Mouse (Mus musculus) ES-E14 (cell line): ENCODE data around the gene Tent5c. TPM values are rescaled to one million over a fixed set of nuclear protein-coding genes. Genes with fewer than 3 reads are reported as not detected.

Experiments
- DNase-seq: peaks from one replicate; pipeline ENCODE4 v3.0.0-alpha.2; 2013; ENCODE audit warnings: low read depth, low spot score
- H3K27ac ChIP-seq: 2 replicates; pipeline ENCODE4 v1.5.1; 2012; ENCODE audit warnings: low read depth, mild to moderate bottlenecking, low read length, moderate library complexity, mixed read lengths; ENCODE audit not compliant: poor library complexity, insufficient read depth, severe bottlenecking
- H3K36me3 ChIP-seq: 2 replicates; pipeline ENCODE4 v1.6.1; 2012; ENCODE audit warnings: mild to moderate bottlenecking, low read length, moderate library complexity, mixed read lengths; ENCODE audit not compliant: control insufficient read depth, poor library complexity, insufficient read depth, severe bottlenecking
- H3K4me1 ChIP-seq, 2 experiments: fragments of 150-350 bp in 1 of 2; sonication (generic) in 1 of 2; 2 replicates each; pipeline ENCODE4 v1.6.1; 2012; ENCODE audit warnings: low read length in 2 of 2, mild to moderate bottlenecking in 1 of 2, mixed read lengths in 1 of 2; ENCODE audit not compliant: control insufficient read depth in 2 of 2, insufficient read depth in 2 of 2, poor library complexity in 1 of 2
- H3K4me3 ChIP-seq, 2 experiments: fragments of 150-350 bp in 1 of 2; sonication (generic) in 1 of 2; 2 replicates each; pipeline ENCODE4 v1.5.1; 2012; ENCODE audit warnings: low read length in 2 of 2, low read depth in 1 of 2, mild to moderate bottlenecking in 1 of 2, mixed read lengths in 1 of 2; ENCODE audit not compliant: insufficient read depth in 1 of 2, poor library complexity in 1 of 2, severe bottlenecking in 1 of 2
- H3K9ac ChIP-seq: 2 replicates; pipeline ENCODE4 v1.6.1; 2012; ENCODE audit warnings: low read depth, mild to moderate bottlenecking, low read length, mixed read lengths; ENCODE audit not compliant: poor library complexity, insufficient read depth, severe bottlenecking
- H3K9me3 ChIP-seq: fragments of 150-350 bp; sonication (generic); 2 replicates; pipeline ENCODE4 v1.6.1; 2012; ENCODE audit warnings: low read depth, mild to moderate bottlenecking, low read length; ENCODE audit not compliant: control insufficient read depth, insufficient read depth
- CHD2 ChIP-seq: IDR thresholded peaks from 2 replicates; pipeline ENCODE4 v1.6.1; 2014; ENCODE audit warnings: mild to moderate bottlenecking, low read depth, low read length, inconsistent platforms
- HCFC1 ChIP-seq: IDR thresholded peaks from 2 replicates; pipeline ENCODE4 v1.6.1; 2012; ENCODE audit warnings: low read length, inconsistent platforms, borderline replicate concordance; ENCODE audit not compliant: insufficient read depth
- MAFK ChIP-seq: IDR thresholded peaks from 2 replicates; pipeline ENCODE4 v1.6.1; 2014; ENCODE audit warnings: mild to moderate bottlenecking, low read depth, low read length, inconsistent platforms; ENCODE audit not compliant: insufficient read depth
- ZC3H11A ChIP-seq: IDR thresholded peaks from 2 replicates; pipeline ENCODE4 v1.6.1; 2012; ENCODE audit warnings: low read depth, mild to moderate bottlenecking, inconsistent platforms, low read length, borderline replicate concordance
- ZNF384 ChIP-seq: IDR thresholded peaks from 2 replicates; pipeline ENCODE4 v1.6.1; 2012; ENCODE audit warnings: low read depth, low read length, inconsistent platforms
- in situ Hi-C, 2 experiments: fragments of 600-800 bp; cut with MboI; formaldehyde crosslinking; loops; one replicate each; pipeline ENCODE4 v1.15.1; 2025; ENCODE audit warnings: low sequenced_read_pairs in 2 of 2, inconsistent platforms in 1 of 2; ENCODE audit not compliant: unreplicated experiment in 2 of 2
- total RNA-seq: library from RNA; depleted of rRNA; stranded (reverse); fragments of 300-350 nt; gene quantifications from 2 replicates; pipeline ENCODE4 v1.2.3, GENCODE M21; 2012

The Tent5c gene
- total RNA-seq, 1 experiment = 1.2 TPM

DNA sequence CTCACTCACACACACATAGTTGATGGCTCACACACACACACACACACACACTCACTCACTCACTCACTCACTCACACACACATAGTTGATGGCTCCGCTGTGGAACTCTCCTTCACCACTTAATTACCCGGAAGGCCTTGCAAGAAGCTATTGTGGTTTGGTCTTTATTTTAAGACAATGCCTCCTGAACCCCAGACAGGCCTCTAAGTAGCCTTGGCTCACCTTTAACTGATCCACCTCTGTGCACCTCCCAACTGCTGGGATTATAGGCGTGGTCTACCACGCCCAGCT lies 831 bp upstream of the Tent5c start:
- no peaks in the 10 kb centered on the region for H3K9me3 ChIP-seq
- 0 out of 4 replicates have a peak, but pooled peaks cover 0 to 2% of the 10 kb centered on the region in 2 experiments for H3K4me1 ChIP-seq
- H3K36me3 ChIP-seq = no peaks in the 10 kb centered on the region
- H3K4me3 ChIP-seq = peak overlapping the region; percentile 74 to 84
- in situ Hi-C loops = no loop called here
- TF ChIP-seq CHD2 (no peak), MAFK (no peak), HCFC1 (no peak), ZC3H11A (no peak), ZNF384 (no peak)
- H3K9ac ChIP-seq = peak overlapping the region; percentile 87; the same call in 1 of the 2 replicates
- no peak overlapping the region for H3K27ac ChIP-seq
- DNase-seq = no peak

DNA sequence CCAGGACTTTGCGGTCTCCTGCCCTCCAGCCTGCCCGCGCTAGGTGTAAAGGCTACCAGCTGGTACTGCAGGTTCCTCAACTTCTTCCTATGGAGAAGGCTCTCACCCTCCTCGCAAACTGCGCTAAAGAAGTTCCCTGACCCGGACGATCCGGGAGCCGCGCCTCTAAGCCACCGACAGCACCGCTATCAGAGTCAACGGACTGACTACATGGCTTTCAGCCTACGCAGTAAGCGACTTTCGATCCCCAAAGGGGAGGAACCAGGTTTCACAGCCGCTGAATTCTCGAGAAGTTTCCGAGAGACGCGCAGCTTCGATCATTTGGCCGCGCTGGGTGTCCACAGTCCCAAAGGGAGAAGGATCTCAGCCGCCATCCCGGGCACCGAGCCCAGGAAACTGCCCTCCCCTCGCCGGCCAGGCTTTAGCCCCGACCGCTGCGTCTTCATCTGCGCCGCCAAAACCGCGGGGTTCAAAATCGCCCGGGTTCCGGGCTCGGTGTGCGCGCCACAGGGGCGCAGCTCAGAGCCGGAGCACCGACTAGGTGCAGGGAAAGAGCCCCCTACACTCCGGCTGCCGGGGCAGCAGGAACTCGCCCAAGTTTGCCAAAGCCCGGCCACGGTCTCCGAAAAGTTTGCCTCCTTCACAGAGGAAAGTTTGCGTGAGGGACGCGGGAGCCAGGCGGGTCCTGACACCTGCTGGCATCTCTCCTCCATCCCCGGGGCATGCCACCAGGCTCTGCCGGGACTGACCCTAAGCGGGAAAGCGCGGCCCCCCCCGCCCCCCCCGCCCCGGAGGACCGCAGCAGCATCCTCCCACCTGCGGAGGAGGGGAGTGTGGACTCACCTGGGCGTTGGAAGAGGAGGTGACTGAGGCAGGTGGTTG lies 632 bp downstream of the Tent5c start:
- DNase-seq = peak; percentile 13
- Histone ChIP-seq H3K27ac (no peak overlapping the region), H3K4me3 (peak overlapping the region; percentile 74 to 78), H3K9ac (peak overlapping the region; percentile 44), H3K9me3 (no peaks in the 10 kb centered on the region), H3K4me1 (0 out of 4 replicates have a peak, but pooled peaks cover 0 to 2% of the 10 kb centered on the region in 2 experiments), H3K36me3 (no peaks in the 10 kb centered on the region)
- in situ Hi-C loops = no loop called here
- no peak for TF ChIP-seq ZC3H11A
- TF ChIP-seq ZNF384 = no peak
- TF ChIP-seq MAFK = no peak
- TF ChIP-seq HCFC1 = no peak
- TF ChIP-seq CHD2 = no peak

DNA sequence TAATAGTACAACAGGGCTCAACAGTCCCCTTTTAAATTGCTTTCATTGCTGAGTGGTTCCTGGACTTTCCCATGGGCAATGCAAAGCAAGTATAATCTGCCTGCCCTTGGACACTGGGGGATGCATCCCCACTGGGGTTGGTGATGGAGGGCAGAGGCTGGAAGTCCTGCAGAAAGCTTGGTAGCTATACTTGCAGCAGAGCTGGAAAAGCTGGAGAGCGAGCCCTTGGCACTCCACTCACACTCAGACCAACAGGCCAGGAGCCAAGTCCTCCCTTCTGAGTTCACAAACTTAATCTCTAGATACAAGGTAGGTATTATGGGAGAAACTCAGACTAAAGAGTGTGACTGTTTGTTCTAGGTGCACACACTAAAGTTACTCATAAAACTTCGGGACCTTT lies 2.1 kb downstream of the Tent5c start:
- H3K4me1 ChIP-seq = 0 out of 4 replicates have a peak, but pooled peaks cover 0 to 2% of the 10 kb centered on the region in 2 experiments
- TF ChIP-seq ZNF384 (no peak), HCFC1 (no peak), MAFK (no peak), CHD2 (no peak), ZC3H11A (no peak)
- in situ Hi-C loops = no loop called here
- H3K36me3 ChIP-seq = no peaks in the 10 kb centered on the region
- H3K4me3 ChIP-seq = no peak overlapping the region
- DNase-seq = no peak
- H3K9me3 ChIP-seq = no peaks in the 10 kb centered on the region
- no peak overlapping the region for H3K9ac ChIP-seq
- H3K27ac ChIP-seq = no peak overlapping the region

- no peaks in the 10 kb centered on the region for H3K9me3 ChIP-seq
- TF ChIP-seq CHD2 (no peak), HCFC1 (no peak), MAFK (no peak)
- no peak overlapping the region for H3K4me3 ChIP-seq
- H3K36me3 ChIP-seq = no peaks in the 10 kb centered on the region
- H3K27ac ChIP-seq = no peak overlapping the region
- 0 out of 4 replicates have a peak, but pooled peaks cover 0 to 2% of the 10 kb centered on the region in 2 experiments for H3K4me1 ChIP-seq
- no peak overlapping the region for H3K9ac ChIP-seq
- in situ Hi-C loops = no loop called here
- no peak for DNase-seq
Measured at GRCm38 (mm10) chr3:100485390-100486132, 3.6 kb downstream of the Tent5c start.
